Mouse (Mus musculus) urinary bladder, postnatal 36 days (tissue): ENCODE measurements around the gene Bpifb5.
"Not testable (repeated sequence)": the region's sequence is repeated elsewhere in the genome, so short reads cannot be mapped to it uniquely, and the experiment has no call there.

ENCODE experiments used
- DNase-seq, 2 experiments: peaks; one replicate each; pipeline ENCODE4 v3.0.0; 2022; ENCODE audit warnings: low spot score in 2 of 2, mixed read lengths in 1 of 2

Gene Bpifb5

GRCm38 (mm10) chr2:154240771-154241170 is 17.2 kb downstream of the Bpifb5 start:
- DNase-seq = no peak

GRCm38 (mm10) chr2:154242726-154243125 is 19.2 kb downstream of the Bpifb5 start:
- DNase-seq = not testable (repeated sequence)

GRCm38 (mm10) chr2:154243356-154244036 is 20.0 kb downstream of the Bpifb5 start:
- DNase-seq = no peak

GRCm38 (mm10) chr2:154245322-154245721 is 21.8 kb downstream of the Bpifb5 start:
- no peak for DNase-seq

GRCm38 (mm10) chr2:154255254-154255653 is 31.7 kb downstream of the Bpifb5 start:
- not testable (repeated sequence) for DNase-seq

- no peak for DNase-seq
These were observed 32.2 kb downstream of the Bpifb5 start for GRCm38 (mm10) chr2:154255770-154256169.

- not testable (repeated sequence) for DNase-seq
These were observed 34.0 kb downstream of the Bpifb5 start, which contains the start of gene Bpifb9a for GRCm38 (mm10) chr2:154257554-154257953. Bpifb9a (plus strand) TSS chr2:154257854.

GRCm38 (mm10) chr2:154264397-154264796 is 40.9 kb downstream of the Bpifb5 start:
- DNase-seq = not testable (repeated sequence)
